29 mouse cellular contexts compared by ENCODE assay signal in the genomic region with DNA sequence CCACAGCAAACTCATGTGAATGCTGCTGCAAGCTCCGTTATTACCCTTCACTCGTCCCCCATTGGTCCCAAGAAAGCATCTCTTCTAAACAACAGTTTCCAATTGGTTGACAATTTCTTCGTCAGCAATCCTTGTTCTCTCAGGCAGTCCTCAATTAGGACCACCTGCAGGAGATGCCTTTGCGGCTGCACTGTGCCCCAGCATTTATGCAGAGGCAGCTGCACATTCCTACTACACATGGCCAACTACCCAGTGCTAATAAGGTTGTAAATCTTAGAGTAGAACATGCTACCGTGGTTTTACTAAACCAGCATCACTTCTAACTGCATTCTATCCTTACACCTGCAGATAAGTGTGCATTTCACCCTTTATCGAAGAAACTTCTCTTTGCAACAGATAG.
"Had no signal": no experiment of that assay in that cellular context is flagged by ENCODE, and none has a peak within 500 bp of the region (broad histone marks: within the 10 kb centered on the region; RNA-seq: fewer than 3 reads in every experiment).

No protein-coding gene starts in this region.

- H3K36me3 ChIP-seq: embryonic facial prominence, embryonic 10.5 days; embryonic facial prominence, embryonic 12.5 days; embryonic facial prominence, embryonic 13.5 days; embryonic facial prominence, embryonic 15.5 days; forebrain, embryonic 10.5 days; forebrain, embryonic 12.5 days; forebrain, embryonic 15.5 days had no signal

- H3K9ac ChIP-seq: embryonic facial prominence, embryonic 12.5 days; embryonic facial prominence, embryonic 13.5 days; embryonic facial prominence, embryonic 15.5 days; forebrain, embryonic 12.5 days; forebrain, embryonic 13.5 days; forebrain, embryonic 15.5 days; forebrain, postnatal 0 days had no signal

- DNase-seq: cerebellum, adult 18-20 months; cerebellum, adult 2 months; cerebellum, adult 8-10 months; cerebellum, adult 9-10 months; cerebellum, adult 9-11 months; cerebellum, postnatal 10 days; cerebellum, postnatal 14 days; cerebellum, postnatal 25 days; cerebellum, postnatal 36 days; embryo, embryonic 11 days; forebrain, postnatal 0 days; gastrocnemius, adult 2 months; gastrocnemius, postnatal 10 days; gastrocnemius, postnatal 14 days; gastrocnemius, postnatal 25 days; gastrocnemius, postnatal 36 days; heart, adult 11 months; heart, adult 18-20 months had no signal

- H3K4me2 ChIP-seq: embryonic facial prominence, embryonic 12.5 days; embryonic facial prominence, embryonic 13.5 days; embryonic facial prominence, embryonic 15.5 days; forebrain, embryonic 12.5 days; forebrain, embryonic 13.5 days; forebrain, embryonic 15.5 days had no signal

- ATAC-seq: forebrain, embryonic 13.5 days; forebrain, embryonic 14.5 days; forebrain, embryonic 15.5 days; forebrain, embryonic 16.5 days; forebrain, postnatal 0 days had no signal

- H3K27ac ChIP-seq: embryonic facial prominence, embryonic 10.5 days; embryonic facial prominence, embryonic 12.5 days; embryonic facial prominence, embryonic 13.5 days; embryonic facial prominence, embryonic 15.5 days; forebrain, embryonic 10.5 days; forebrain, embryonic 12.5 days; forebrain, embryonic 13.5 days; forebrain, embryonic 15.5 days; gastrocnemius, adult 2 months had no signal

- H3K4me3 ChIP-seq: embryonic facial prominence, embryonic 10.5 days; embryonic facial prominence, embryonic 12.5 days; embryonic facial prominence, embryonic 13.5 days; embryonic facial prominence, embryonic 15.5 days; erythroblast, embryonic 14.5 days; forebrain, embryonic 10.5 days; forebrain, embryonic 12.5 days; forebrain, embryonic 13.5 days; forebrain, embryonic 15.5 days; gastrocnemius, adult 2 months had no signal

- H3K9me3 ChIP-seq: embryonic facial prominence, embryonic 10.5 days; embryonic facial prominence, embryonic 12.5 days; embryonic facial prominence, embryonic 13.5 days; embryonic facial prominence, embryonic 15.5 days; forebrain, embryonic 10.5 days; forebrain, embryonic 12.5 days; forebrain, embryonic 13.5 days; forebrain, embryonic 15.5 days had no signal

- H3K27me3 ChIP-seq: embryonic facial prominence, embryonic 12.5 days; embryonic facial prominence, embryonic 13.5 days; embryonic facial prominence, embryonic 15.5 days; forebrain, embryonic 12.5 days; forebrain, embryonic 13.5 days; forebrain, embryonic 15.5 days had no signal

- H3K4me1 ChIP-seq: embryonic facial prominence, embryonic 10.5 days; embryonic facial prominence, embryonic 12.5 days; embryonic facial prominence, embryonic 13.5 days; embryonic facial prominence, embryonic 15.5 days; forebrain, embryonic 10.5 days; forebrain, embryonic 12.5 days; forebrain, embryonic 13.5 days; forebrain, embryonic 15.5 days had no signal
